Mouse (Mus musculus): ENCODE data around the gene Hoxa3.
A peak's percentile ranks its signal among the peaks of the same experiment; 100 is the strongest.

Hoxa3 gene

DNA sequence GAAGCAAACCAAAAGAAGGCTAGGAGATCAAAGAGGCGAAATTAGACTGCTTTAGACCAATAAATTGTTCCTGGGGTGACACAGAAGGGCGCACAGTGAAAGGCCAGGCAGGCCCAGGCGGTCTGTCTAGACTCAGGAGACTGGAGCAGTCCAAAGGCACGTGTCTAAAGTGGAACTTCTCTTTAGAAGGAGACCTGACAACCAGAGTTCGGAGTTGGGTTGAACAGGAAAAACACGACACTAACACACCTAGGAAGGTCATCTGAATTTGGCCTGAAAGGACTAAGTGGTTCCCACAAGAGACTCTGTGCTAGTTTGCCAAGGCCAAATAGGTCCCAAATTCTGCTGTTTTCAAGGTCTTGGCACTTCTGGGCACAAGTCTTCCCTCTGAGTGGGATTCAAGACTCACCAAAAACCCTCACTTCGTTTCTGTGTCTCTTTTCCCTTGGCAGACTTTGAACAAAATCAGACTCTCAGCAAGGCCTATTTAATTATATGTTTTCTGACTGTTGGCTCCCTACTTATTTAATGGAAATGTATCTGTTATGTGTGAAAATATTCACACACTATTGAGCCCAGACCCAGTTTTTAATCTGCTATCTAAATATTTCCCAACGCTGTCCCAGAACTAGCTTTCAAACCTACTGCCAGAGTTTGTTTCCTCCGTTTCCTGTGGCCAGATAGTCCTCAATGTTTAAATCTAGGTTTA lies 6.3 kb upstream of the Hoxa3 start:
- no peak for DNase-seq (ENCODE audit: low spot score)

DNA sequence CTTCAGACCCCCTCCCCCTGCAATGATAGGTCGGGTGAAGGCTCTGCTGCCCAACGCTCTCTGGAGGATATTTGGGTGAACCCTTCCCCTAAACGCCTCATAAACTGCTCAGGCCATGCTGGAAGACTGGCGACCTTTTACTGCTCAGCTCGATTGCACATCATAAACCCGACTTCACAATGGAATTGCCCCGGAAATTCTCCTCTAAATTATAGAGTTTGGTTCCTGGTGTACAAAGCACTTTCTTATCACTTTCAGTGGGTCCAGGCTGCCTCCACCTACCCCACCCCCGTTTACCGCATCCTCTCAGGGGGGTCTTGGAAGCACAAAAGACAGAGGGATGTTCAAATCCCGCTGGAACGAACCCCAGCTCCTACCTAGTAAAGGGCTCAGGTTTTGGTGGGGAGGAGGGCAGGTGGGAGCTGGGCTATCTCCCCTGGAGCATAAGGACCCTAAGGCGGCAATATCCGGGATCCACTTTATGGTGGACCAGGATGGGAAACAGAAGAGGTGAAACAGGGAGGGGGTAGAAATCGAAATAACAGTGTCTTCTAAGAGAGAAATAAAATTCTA lies 5.6 kb upstream of the Hoxa3 start:
- no peak for DNase-seq (ENCODE audit: low spot score)

DNA sequence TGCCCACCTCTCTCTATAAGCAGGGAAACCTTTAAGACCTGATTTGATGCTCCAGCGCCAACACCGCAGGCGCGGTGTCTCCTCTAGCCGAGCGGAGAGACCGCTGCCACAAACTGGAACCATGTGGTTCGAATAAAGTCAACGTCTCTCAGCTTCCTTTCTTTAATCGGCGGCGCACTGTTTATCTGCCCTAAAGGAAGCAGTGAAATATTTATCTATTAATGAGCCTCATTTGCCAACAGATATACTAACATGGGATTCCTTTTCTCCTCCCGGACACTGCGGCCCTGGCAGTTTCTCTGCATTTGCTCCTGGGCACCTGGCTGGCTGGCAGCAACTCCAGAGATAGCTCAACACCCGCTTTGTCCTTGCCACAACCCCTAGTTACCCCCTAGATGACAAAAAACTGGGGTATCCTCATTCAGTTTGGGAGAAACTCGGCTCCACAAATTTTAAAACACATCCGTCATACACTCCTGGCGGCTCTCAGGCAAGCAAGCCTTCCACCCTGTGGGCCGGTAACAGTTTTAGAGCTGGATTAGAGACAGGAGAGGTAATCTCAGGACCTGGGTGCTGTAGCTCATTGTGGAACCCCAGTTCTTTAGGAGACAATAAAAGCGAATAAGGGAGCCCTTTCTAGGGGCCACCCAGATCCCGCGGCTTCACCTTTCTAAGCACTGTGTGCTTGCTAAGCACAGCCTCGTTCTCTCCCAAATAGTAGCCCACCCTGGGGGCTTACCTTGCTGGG lies 4.9 kb upstream of the Hoxa3 start:
- DNase-seq (ENCODE audit: low spot score): no peak

DNA sequence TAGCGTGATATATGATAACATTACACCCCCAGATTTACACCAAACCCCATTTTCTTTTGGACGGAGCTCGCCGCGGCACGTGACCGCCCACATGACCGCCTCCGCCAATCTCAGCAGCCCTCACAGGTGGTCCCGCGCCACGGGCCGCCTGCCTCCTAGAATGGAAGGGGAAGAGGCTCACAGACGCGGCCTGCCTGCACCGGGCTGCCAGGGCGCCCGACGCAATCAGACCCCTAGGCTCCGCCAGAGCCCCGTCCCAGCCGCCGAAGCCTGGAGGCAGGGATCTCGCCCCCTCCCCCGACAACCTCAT lies 4.3 kb upstream of the Hoxa3 start:
- peak; percentile 81 for DNase-seq (ENCODE audit: low spot score)

DNA sequence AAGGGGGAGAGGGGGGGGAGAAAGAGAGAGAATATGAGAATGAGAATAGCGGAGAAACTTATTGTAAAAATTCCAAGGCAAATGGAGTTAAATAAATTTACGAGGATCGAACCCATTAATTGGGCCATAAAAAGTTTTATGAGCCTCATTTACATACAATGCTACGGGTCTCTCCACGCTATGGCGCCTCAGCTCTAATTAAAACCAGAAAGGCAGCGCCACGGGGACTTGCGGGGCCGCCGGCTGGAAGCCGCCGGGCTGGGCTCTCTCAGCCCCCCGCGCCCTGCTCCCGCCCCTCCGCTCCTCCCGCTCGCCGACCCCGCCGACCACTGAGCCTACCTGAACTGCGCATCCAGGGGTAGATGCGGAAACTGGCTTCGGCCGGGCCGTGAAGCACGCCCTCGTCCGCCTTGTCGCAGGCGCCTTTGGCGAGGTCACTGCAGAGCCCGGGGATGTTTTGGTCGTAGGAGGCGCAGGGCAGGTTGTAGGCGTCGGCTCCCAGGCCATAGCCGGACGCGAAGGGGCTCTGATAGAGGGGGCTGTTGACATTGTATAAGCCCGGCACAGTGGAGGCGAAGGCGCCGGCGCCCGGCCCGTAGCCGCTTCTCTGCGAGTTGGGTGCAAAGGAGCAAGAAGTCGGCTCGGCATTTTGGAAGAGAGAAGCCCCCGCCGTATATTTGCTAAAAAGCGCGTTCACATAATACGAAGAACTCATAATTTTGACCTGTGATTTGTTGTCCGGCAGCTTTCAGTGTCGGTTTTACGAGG lies 3.7 kb upstream of the Hoxa3 start:
- DNase-seq (ENCODE audit: low spot score): no peak

DNA sequence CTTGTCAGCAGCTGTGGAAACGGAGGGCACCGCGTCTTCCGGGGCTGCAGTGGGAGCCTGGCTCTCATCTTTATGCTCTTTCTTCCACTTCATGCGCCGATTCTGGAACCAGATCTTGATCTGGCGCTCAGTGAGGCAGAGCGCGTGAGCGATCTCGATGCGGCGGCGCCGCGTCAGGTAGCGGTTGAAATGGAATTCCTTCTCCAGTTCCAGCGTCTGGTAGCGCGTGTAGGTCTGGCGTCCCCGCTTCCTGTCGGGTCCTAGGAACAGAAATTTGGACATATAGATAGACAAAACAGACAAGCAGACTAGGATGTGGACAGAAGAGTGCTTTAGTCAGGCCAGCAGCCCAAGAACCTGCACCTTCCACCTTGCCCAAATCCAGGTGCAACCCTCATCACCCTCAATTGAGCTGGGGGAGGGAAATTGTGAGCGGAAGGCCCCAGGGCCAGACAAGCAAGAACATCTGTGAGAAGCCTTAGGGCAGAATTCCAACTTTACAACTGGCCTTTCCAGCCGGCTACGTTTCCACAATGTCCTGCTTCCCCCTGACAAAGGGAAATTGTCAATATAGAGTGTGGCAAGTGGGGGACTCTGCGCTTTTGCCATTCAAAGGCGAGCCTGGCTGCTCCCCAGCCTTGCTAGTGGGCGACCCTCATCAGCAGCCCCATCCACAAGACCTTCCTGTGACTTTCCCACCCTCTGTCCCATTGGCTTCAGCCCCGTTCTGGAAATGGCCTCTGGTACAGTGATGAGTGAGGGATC lies 2.8 kb upstream of the Hoxa3 start:
- DNase-seq (ENCODE audit: low spot score): no peak

DNA sequence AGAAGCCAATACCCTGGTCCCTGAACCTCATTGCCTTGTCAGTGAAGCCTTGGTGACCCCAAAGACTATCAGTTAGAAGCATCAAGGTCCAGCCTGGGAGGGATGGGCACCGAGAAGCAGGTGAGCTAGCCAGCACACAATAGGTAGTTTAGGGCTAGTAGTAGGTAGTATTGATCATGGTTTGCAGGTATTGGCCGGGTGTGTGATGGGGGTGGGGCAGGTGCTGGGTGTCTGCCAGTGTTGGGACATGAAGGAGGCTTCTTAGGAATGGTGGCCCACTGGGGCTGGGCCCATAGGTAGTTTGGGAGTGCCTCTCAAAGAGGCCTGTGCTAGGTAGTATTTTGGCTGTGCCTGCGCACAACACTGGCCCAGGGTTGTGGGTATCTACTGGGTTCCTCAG lies 1.9 kb upstream of the Hoxa3 start:
- DNase-seq (ENCODE audit: low spot score): no peak

DNA sequence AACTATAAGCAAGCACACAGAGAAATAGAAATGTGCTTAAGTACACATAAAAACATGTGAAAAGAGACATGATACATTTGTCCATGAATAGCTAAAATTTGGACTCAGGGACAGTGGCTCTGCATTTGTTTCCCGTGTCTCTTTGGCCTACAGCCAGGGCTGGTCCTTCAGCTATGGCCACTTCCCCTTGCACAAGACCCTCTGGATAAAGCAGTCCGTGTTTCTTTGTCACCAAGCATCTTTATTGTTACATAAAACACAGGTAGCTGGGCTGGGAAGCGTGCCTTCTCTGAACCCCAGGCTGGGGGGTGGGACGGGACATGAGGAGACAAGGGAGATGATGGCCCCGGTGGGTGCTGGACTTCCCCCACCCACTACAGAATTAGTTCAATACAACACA lies 1.1 kb upstream of the Hoxa3 start:
- no peak for DNase-seq (ENCODE audit: low spot score)

DNA sequence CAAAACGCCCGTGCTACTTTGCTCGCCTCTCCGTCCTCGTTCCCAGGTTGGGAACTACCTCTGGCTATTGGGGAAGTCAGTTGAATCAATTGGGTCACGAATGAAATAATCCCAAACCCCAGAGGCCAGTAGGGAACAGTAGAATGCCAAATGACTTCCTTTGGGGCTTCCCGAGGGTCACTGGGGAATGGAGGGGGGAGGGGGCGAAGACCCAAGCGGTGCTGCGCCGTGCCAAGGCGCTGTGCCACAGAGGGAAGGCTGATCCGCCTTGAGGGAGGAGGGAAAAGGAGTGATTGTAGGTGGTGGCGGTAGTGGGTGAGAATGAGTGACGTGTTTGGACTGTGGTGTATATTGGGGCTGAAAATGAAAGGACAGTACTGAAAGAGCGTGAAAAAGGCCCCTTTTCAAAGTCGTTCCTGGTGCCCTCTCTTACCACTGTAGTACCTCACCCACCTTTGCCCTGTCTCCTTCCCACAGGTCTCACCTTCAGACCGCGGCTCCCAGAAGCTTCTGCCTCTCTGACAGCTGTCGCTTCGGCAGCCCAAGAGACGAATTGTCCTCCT lies 499 bp downstream of the Hoxa3 start:
- no peak for DNase-seq (ENCODE audit: low spot score)

DNA sequence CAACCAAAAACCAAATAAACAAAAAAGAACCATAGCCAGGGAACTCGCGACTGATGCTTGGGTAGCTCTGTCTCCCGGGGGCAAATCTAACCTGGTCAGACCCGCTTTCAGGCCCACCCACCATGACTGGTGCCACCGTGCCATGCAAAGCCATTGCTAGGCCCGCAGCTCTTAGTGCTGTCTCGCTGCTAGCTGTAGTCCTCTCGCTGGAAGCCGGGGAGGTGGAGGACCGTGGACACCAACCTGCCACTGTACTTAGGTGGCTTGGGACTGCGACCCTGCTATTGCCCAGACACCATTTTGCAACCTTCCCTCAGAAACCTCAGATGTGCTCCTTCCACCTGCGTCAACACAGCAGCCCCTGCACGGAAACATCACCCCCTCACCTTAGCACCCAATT lies 1.2 kb downstream of the Hoxa3 start:
- no peak for DNase-seq (ENCODE audit: low spot score)

DNA sequence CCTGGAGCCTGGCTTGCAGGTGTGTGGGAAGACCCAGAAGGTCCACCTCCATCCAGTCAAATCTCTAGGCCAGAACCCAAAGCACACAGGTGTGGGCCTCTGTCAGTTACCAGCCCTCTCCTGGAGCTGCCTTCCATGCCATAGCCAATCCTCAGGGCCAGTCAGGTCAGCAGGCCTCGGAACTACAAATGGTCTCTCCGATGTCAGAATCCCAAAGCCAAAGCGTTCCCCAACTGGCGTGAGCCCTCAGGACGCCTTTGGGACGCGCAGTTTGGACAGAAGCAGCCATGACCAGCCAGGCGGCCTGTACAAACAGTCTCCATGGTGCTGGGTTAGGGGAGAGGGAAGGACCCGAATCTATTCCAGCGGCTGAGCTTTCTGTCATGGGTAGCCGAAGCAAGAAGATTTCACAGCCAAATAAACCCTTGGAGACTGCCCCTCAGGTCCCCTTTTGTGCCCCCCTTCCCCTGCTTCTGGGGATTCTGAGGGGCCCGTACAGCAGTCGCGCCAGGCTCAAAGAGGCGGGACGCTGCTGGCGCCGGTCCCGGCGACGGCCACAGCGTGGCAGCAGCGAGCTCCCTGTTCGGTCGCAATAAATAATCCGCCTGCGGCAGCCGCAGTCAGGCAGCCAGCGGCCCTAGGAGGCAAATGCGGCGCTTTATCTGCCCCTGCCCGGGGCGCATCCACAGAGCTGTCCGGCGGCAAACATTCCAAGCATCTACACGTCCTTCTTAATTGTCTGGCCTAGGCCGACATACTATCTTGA lies 1.8 kb downstream of the Hoxa3 start:
- no peak for DNase-seq (ENCODE audit: low spot score)

DNA sequence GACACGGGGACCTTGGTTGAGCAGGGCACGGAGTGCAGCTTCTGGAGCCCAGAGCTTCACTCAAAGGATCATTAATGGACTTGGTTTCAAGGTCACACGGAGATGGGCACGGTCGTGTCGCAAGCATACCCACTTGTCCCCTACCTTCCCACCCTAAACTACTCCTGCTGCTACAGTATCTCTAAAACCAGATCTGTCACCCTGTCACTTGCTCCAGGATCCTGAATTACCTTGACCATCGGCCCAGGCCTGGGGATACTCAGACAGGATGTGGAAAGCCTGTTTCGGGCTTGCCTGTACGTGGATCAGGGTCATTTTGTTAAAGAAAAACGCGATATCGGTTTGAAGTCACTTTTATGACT lies 3.5 kb downstream of the Hoxa3 start:
- DNase-seq (ENCODE audit: low spot score): no peak

DNA sequence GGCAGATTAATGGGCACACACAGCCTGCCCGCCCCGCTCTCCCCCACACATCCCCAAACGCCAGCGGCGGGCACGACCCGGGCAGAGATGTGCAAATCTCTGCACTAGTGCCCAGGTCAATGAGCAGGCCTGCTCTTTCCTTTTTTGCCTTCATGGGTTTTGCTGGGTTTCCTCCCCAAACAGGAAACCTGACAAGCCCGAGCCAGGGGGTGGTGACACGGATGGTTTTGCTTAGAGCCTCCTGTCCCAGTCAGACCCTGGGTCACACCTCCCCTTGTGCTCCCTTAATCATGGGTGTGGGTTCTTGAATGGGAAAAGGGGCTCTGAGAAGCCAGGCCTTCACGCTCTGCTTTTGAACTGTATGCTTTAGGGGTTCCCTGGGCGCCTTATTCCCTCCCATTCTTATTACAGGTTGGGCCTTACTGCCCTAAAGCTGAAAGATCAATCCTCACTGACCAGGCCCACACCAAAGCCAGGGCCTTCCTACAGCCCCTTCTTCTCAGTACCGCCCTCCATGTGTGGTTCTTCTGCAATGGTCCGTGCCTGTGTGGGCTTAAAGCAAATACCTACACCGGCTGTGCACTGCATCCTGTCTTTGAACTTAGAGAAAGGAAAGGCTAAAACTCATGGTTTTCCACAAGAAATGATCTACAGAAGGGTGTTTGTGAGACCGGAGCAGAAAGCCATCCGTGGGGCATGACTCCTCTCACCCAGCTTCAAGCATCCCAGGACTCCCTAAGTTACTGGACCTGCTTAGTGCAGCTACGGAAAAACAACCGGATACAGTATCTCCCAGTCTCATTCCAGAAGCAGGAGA lies 4.1 kb downstream of the Hoxa3 start:
- no peak for DNase-seq (ENCODE audit: low spot score)

DNA sequence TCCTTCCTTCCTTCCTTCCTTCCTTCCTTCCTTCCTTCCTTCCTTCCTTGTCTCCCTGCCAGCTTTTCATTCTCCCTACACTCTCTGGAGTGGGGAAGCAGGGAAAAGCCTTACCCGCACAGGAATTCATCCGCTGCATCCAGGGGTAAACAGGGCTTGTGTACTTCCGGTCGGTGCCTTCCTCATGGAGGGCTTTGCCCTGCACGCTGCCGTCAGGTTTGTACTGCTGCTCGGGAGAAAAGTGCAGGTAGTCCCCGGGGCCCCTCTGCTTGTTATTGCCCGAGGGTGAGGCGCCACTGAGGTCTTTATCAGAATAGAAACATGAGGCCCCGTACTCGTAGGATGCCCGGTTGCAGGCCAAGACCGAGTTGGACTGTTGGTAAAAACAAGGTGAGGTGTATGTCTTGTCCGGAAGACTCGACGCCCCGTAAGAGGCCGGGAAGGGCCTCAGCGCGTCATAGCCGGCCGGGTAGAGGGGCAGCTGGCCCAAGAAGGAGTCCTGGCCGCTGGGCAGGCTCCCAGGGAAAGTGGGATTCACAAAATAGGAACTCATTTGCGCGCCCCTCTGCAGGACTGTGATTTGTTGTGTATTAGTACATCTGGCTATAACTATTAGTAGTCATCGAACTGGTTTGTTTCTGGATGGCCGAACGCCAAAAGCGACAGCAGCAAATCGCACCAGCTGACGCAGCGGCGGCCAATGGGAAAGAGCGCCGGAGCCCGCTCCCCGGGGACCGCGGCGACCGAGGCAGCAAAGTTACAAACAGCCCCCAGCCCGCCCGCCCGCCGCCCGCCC lies 4.9 kb downstream of the Hoxa3 start, which contains the start of gene Hoxa6:
Hoxa6 (minus strand) TSS at position 651 of the 796 bp plus-strand sequence.
- DNase-seq (ENCODE audit: low spot score): no peak

DNA sequence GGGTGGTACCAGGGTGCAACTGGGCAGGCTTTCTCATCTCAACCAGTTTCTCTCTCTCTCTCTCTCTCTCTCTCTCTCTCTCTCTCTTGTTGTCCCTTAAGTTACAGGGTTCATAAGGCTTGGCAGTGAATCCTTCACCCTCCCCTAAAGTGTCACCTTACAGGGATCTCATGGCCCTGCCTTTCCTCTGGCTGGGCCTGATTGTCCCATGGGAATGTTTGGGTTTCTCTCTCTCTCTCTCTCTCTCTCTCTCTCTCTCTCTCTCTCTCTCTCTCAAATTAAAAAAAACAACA lies 5.5 kb downstream of the Hoxa3 start:
- no peak for DNase-seq (ENCODE audit: low spot score)

DNA sequence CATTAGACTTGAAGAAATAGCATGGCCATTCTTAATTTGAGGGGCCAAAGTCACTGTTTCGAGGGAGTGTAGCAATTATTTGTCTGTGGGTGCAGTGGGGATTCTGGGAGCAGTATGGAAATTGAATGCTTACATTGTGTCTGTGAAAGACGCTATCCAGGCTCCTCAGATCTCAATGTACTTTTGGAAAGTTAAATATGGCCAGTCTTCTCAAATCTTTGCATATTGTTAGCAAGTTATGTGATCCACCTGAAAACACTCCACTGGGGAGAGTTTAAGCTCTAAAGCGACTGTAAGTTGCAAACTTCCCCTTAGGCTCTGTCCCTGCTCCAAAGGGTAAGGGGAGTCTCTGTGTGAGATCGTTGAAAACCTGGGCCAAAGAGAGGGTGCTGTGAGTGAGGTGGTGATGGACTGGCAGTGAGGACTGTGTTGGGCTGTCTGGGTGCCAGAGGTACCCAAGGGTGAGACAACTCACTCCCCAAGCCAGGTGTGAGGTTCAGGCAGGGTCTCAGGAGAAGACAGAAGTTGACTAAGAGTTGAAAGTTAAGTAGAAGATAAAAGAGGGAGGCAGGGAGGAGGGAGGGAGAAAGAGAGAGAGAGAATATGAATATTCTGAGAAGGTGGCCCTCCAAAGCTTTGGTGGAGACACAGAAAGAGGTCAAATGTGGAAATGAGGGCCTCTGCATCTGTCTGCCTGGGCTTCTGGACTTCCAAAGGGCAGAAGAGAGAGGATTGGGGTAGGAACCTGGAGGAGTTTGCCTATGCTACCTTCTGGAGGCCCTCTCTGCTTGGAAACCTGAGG lies 6.1 kb downstream of the Hoxa3 start:
- no peak for DNase-seq (ENCODE audit: low spot score)

DNA sequence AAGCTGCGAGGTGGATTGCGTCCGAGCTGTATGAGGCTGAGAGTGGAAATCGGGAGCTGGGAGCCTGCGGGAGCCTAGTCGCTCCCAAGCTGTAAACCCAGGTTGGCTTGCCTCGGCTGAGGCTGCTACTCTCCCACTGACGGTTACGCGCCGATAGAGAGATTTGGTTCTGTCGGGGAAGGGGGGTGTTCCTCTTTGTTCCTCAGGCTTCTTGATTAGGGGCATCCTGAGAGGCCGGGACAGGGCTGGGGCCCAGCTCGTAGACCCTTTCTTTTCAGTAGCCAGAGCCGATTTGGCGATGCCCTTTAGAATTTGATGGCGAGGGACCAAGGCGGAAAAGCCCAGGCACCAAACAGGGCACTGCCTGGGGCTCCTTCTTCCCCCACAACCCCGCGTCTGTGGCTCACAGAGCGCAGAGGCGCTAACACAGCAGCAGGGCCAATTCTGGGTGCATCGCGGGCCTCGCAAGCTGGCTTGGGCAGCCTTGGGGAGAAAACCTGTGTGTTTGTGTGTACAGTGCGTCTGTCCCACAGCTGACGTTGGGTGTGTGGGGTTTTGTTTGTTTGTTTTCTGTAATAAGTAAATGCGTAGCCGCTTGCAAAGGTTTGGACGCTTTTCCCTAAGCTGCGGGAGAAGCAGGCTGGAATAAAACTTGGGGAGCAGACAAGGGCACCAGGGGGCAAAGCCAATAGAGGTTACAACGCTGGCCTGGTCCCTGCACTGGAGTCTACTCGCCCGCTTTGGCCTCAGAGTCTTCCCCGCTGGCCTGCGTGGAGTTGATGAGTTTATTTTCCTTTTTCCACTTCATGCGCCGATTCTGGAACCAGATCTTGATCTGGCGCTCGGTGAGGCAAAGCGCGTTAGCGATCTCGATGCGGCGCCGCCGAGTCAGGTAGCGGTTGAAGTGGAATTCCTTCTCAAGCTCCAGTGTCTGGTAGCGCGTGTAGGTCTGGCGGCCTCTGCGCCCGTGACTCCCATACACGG lies 7.2 kb downstream of the Hoxa3 start:
- DNase-seq (ENCODE audit: low spot score): no peak

All from yolk sac, embryonic 10.5 days (tissue).